In genomic region chr17:48585902-48586359, GRCm38 (mm10) we compare ENCODE assay signal across 8 mouse cellular contexts.
A peak's percentile ranks its signal among the peaks of the same experiment; 100 is the strongest.
DNase-seq lines count a peak whose midpoint lies in the region; ATAC-seq lines count a peak whose summit lies in the region.

No protein-coding gene starts in this region.

- H3K36me3 ChIP-seq in heart, embryonic 13.5 days: no peaks in the 10 kb centered on the region
- H3K36me3 ChIP-seq in liver, embryonic 11.5 days (ENCODE audit: control insufficient read depth, insufficient read depth, low read length): no peaks in the 10 kb centered on the region
- H3K36me3 ChIP-seq in splenic B cell, adult 2 months (ENCODE audit: control insufficient read depth, insufficient read depth, low read length, poor library complexity, severe bottlenecking): no peaks in the 10 kb centered on the region

- peak overlapping the region; percentile 77 for H3K27ac ChIP-seq in heart, embryonic 13.5 days (replicated peaks)
- no peak overlapping the region for H3K27ac ChIP-seq in liver, embryonic 11.5 days (ENCODE audit: low read depth, low read length)

- peaks cover 34% of the 10 kb centered on the region for H3K4me1 ChIP-seq in heart, embryonic 13.5 days
- H3K4me1 ChIP-seq in liver, embryonic 11.5 days (replicated peaks; ENCODE audit: control insufficient read depth, insufficient read depth, low read length): no peaks in the 10 kb centered on the region

- no peaks in the 10 kb centered on the region for H3K9me3 ChIP-seq in heart, embryonic 13.5 days
- no peaks in the 10 kb centered on the region for H3K9me3 ChIP-seq in liver, embryonic 11.5 days (ENCODE audit: control insufficient read depth, low read length)

- peak; percentile 79; the same call in 1 of the 2 replicates for ATAC-seq in heart, embryonic 13.5 days (ENCODE audit: extremely low read depth, insufficient number of reproducible peaks, low FRiP score, low TSS enrichment)
- peak; percentile 77 for ATAC-seq in activated CD4-positive, CD25-positive, alpha-beta regulatory T cell, adult 4 months
- peak; percentile 96 for ATAC-seq in granulocyte monocyte progenitor cell, adult 5-6 weeks (replicated peaks; ENCODE audit: poor library complexity, severe bottlenecking)
- peak; percentile 67 for ATAC-seq in liver, embryonic 11.5 days (replicated peaks; ENCODE audit: low FRiP score)

- DNase-seq in heart, postnatal 36 days: no peak
- peak; percentile 42 for DNase-seq in liver, embryonic 11.5 days (ENCODE audit: low spot score)
- peak; percentile 27 for DNase-seq in splenic B cell, adult 2 months (ENCODE audit: low read depth, low spot score)
- no peak for DNase-seq in urinary bladder, postnatal 4 days (ENCODE audit: low spot score in 2 of 2)
- DNase-seq in adrenal gland, postnatal 10 days: no peak

- peak overlapping the region; percentile 66 for H3K4me2 ChIP-seq in heart, embryonic 13.5 days
- peak overlapping the region; percentile 64 for H3K4me2 ChIP-seq in liver, embryonic 11.5 days

- peak overlapping the region; percentile 45 for H3K4me3 ChIP-seq in heart, embryonic 13.5 days
- peak overlapping the region; percentile 40 for H3K4me3 ChIP-seq in liver, embryonic 11.5 days (ENCODE audit: low read depth, low read length)

- no peaks in the 10 kb centered on the region for H3K27me3 ChIP-seq in heart, embryonic 13.5 days (replicated peaks)
- H3K27me3 ChIP-seq in liver, embryonic 11.5 days (replicated peaks; ENCODE audit: control insufficient read depth, insufficient read depth, low read length): no peaks in the 10 kb centered on the region
- no peaks in the 10 kb centered on the region for H3K27me3 ChIP-seq in splenic B cell, adult 2 months (ENCODE audit: control insufficient read depth, insufficient read depth, low read length, poor library complexity, severe bottlenecking)

- peak overlapping the region; percentile 60 for H3K9ac ChIP-seq in heart, embryonic 13.5 days
- peak overlapping the region; percentile 53 for H3K9ac ChIP-seq in liver, embryonic 11.5 days (ENCODE audit: low read depth, low read length)

- intact Hi-C loops in heart, postnatal 36 days (cut with DNase I): no loop called here

- 1% methylated on average over 14 of the region's 14 CpGs for WGBS in heart, embryonic 13.5 days
- WGBS in liver, embryonic 11.5 days: 8% methylated on average over 14 of the region's 14 CpGs

Comparison
In these comparisons a context has a peak if more than half of its experiments do, and no peak if none do; other contexts are left out.
1. DNase-seq: peak in liver, embryonic 11.5 days (single experiment) and splenic B cell, adult 2 months (single experiment); none in heart, postnatal 36 days (0 of 2), urinary bladder, postnatal 4 days (0 of 2) and adrenal gland, postnatal 10 days (single experiment).
2. Peak in every context shown above with its lines, with median percentiles within 50 percentile points of each other: ATAC-seq.